Mouse (Mus musculus) B cell, adult 2 months (primary cell): Measurements from ENCODE around the gene Fam171a1.
"Not testable (repeated sequence)": the region's sequence is repeated elsewhere in the genome, so short reads cannot be mapped to it uniquely, and the experiment has no call there.

Experiments used
- DNase-seq, 2 experiments: peaks; one replicate each; pipeline ENCODE4 v3.0.0; 2022

The Fam171a1 gene

DNA sequence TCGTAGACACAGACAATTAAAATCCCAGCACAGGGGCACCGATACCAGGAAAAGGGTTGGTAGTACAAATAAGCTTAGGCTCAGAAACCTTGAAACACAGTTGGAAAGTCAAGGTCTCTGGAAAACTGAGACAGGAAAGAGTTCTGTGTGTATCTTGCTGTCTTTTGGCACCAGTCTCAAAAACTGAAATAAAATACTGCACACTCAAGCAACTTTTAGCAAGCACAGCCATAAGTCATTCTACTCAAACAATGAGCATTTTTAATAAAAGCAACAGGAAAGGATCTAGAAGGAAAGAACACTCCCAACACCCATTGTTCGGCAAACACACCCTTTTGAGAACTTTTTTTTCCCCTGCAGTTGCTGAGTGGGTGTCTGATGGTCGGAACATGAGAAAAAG lies at the start of gene Fam171a1:
Fam171a1 (plus strand) TSS at position 359 of the 400 bp plus-strand sequence.
- no peak for DNase-seq

- no peak for DNase-seq
Observed at GRCm38 (mm10) chr2:3069140-3069539, 44.9 kb upstream of the Fam171a1 start.

- DNase-seq = not testable (repeated sequence)
Observed at GRCm38 (mm10) chr2:3088361-3088760, 25.7 kb upstream of the Fam171a1 start.

GRCm38 (mm10) chr2:3089274-3089673 lies 24.8 kb upstream of the Fam171a1 start:
- no peak for DNase-seq

DNA sequence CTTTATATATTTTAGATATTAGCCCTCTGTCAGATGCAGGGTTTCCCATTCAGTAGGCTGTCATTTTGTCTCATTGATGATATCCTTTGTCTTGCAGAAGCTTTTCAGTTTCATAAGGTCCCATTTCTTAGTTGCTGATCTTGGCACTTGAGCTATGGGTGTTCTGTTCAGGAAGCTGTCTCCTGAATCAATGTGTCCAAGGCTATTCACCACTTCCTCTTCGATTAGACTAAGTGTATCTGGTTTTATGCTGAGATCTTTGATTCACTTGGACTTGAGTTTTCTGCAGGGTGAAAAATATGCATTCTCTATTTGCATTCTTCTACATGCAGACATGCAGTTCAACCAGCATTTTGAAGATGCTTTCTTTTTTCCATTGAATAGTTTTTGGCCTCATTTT lies 17.9 kb upstream of the Fam171a1 start:
- no peak for DNase-seq

DNA sequence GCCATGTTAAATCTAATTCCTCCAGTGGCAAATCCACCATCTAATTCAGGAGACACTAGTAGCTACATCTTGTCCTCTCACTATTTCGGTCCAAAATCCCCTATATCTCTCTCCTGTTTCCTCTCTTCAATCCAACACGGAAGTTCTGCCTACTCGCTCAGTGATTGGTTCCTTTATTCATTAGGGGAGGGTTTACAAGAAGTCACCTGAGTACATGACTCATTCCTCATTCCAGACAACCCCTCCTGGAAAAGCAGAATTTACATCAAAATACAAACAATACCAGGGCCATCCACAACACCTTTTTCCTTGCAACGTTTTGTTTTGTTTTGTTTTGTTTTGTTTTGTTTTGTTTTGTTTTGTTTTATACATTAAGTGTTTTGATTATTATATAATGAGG lies 14.1 kb upstream of the Fam171a1 start:
- no peak for DNase-seq

DNA sequence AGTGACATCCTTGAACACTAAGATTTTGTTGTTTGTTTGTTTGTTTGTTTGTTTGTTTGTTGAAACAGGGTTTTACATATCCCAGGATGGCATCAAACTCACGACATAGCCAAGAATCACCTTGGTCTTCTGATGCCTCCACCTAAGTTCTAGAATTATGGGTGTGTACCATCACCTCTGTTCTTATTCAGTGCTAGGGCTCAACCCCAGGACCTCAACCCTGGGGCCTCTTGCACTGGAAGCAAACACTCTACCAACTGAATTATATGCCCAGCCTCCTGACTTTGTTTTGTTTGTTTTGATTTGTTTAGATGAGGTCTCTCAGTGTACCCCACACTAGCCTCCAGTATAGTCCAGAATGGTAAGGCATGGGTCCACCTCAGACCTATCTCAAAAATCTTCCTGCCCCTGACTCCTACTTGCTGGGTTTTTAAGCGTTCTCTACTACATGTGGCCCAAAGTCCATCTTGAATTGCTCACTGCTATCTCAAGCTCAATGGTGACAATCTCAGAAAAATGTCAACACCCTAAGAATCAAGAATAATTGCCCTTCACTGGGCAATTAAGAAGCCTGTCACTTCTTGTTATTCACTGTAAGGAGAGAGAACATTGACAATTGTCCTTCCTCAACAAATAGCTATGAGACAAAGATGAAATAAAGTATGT lies 12.6 kb upstream of the Fam171a1 start:
- no peak for DNase-seq

DNA sequence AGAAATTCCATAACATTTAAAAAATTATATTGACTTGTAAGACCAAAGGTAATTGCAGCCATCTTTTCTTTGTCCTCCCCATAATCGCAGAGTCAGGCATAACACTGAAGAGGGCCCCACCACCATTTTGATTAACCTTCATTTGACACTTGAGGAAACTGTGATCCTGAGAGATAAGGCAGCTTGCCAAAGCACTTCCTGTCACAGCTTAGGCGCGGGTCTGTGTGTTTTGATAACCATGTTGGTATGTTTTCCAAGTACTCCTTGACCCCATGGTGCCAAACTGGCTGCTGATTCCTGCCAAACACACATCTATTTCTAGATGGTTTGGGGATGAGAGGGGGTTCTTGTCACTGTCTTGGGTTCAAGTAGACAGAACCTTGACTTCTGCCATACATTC lies 11.7 kb upstream of the Fam171a1 start:
- DNase-seq = no peak

DNA sequence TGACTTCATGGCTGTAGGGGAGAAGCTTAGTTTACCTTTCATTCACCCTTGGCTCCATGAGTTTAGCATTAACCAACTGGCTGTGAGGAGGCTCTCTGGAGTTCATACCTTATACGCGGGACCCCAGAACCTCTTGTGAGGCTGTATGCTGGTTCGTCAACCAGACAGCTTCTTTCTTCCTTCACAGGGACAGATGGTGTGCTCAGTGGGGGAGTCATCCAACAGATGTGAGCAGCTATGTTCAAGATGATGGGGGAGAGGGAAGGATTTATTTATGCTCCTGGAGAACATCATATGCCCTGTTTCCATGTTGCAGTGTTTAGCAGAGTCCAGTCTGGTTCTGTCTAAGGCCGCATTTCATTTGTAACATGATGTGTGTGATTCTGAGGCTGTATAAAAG lies 6.6 kb upstream of the Fam171a1 start:
- no peak for DNase-seq

- no peak for DNase-seq
Observed at GRCm38 (mm10) chr2:3108431-3108830, 5.6 kb upstream of the Fam171a1 start.

GRCm38 (mm10) chr2:3108834-3109233 lies 5.2 kb upstream of the Fam171a1 start:
- no peak for DNase-seq

DNA sequence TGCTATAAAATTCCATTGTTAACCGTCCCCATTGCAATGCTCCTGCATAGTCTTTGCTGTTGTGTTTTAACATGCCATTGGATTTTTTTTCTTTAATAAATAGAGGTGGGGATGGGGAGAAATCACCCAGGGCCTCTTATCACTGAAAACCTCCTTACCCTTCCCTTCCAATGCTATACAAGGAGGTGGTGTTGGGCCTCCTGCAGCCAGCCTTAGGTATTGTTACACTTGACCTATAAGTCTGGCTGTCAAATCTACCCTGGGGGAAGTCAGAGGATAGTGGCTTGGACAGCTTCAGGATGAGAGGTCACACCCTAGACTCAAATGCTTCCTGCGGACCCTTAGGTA lies 3.8 kb downstream of the Fam171a1 start:
- DNase-seq = no peak

- DNase-seq = peak; percentile 27 to 35
Observed at GRCm38 (mm10) chr2:3118203-3118941, 4.3 kb downstream of the Fam171a1 start.

GRCm38 (mm10) chr2:3118969-3119368 lies 4.9 kb downstream of the Fam171a1 start:
- DNase-seq = no peak

GRCm38 (mm10) chr2:3119371-3119935 lies 5.4 kb downstream of the Fam171a1 start:
- DNase-seq = no peak

- no peak for DNase-seq
Observed at GRCm38 (mm10) chr2:3122571-3122970, 8.5 kb downstream of the Fam171a1 start.

- DNase-seq = no peak
Observed at GRCm38 (mm10) chr2:3127256-3127883, 13.3 kb downstream of the Fam171a1 start.

DNA sequence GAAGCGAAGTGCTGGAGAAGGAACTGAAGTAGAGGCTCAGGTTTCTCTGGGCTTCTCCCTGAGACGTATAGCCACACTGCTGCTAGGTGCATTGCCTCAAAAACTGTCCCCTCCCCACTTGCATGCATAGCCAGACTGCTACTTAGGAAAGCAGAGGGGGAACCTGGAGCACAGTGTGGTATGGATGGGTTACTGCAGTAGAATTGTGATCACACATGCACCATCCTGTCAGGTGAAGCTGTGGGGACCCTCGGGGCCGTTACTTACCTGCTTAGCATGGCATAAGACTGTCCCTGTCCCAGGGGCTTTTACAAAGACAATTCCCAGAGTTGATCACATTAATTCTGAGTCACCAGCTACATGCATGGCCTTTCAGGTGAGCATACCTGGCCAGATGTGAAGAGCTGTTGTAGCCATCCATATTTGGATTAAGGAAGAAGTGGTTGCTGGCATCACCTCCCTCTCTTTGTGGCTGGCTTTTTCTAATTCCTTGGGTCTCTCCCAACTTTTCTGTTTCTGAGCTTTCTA lies 14.4 kb downstream of the Fam171a1 start:
- no peak for DNase-seq

GRCm38 (mm10) chr2:3128910-3129309 lies 14.9 kb downstream of the Fam171a1 start:
- no peak for DNase-seq

- no peak for DNase-seq
Observed at GRCm38 (mm10) chr2:3132473-3132872, 18.4 kb downstream of the Fam171a1 start.

GRCm38 (mm10) chr2:3134580-3135296 lies 20.7 kb downstream of the Fam171a1 start:
- DNase-seq = no peak

DNA sequence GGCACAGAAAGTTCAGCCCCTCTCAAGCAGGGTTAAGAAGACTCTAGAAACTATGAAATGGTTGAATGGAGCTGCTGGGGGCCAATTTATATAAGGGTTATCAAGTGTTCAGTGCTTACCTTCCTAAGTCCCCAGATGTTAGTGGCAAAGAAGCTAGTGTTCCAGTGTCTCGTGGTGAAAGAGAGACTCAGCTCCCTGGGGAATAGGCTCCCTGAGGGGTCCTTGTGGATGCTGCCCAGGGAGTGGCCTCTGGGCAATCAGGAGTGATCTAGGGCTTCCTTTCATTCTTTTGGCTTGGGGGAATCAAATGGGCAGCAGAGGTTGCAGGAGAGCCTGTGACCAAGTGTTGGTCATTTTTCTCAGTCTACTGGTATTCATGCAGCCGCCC lies 21.3 kb downstream of the Fam171a1 start:
- no peak for DNase-seq

GRCm38 (mm10) chr2:3138308-3138707 lies 24.3 kb downstream of the Fam171a1 start:
- DNase-seq = no peak
